Mouse (Mus musculus) E14TG2a.4 (cell line): ENCODE data around the gene Ano1.

ENCODE experiments used
- CTCF ChIP-seq: conservative IDR thresholded peaks from 2 replicates; pipeline ENCODE4 v1.5.1; 2014; ENCODE audit warnings: low read length
- NANOG ChIP-seq: IDR thresholded peaks from 2 replicates; pipeline ENCODE4 v1.6.1; 2014; ENCODE audit warnings: borderline replicate concordance, low read length, mixed read lengths

- TF ChIP-seq CTCF (no peak), NANOG (no peak)
These were observed 13.4 kb downstream of the Ano1 start for GRCm38 (mm10) chr7:144738357-144738798.
